ENCODE assay signal across 8 mouse cellular contexts in genomic region chr16:4585642-4586530, GRCm38 (mm10). TPM values are rescaled to one million over a fixed set of nuclear protein-coding genes. Genes with fewer than 3 reads are reported as not detected.
A peak's percentile ranks its signal among the peaks of the same experiment; 100 is the strongest.
DNase-seq lines count a peak whose midpoint lies in the region; ATAC-seq and TF ChIP-seq lines count a peak whose summit lies in the region.

No protein-coding gene starts in this region.

- H3K27ac ChIP-seq in kidney, adult 2 months (ENCODE audit: insufficient read depth, low read depth, low read length) = peak overlapping the region; percentile 85
- peak overlapping the region; percentile 77 for H3K27ac ChIP-seq in hindbrain, embryonic 11.5 days (ENCODE audit: low read depth, low read length)
- peak overlapping the region; percentile 85 for H3K27ac ChIP-seq in midbrain, embryonic 12.5 days (replicated peaks)

- WGBS in kidney, adult 2 months = 11% methylated on average over 14 of the region's 14 CpGs
- 14% methylated on average over 14 of the region's 14 CpGs for WGBS in hindbrain, embryonic 11.5 days
- 13% methylated on average over 14 of the region's 14 CpGs for WGBS in midbrain, embryonic 12.5 days

- H3K9me3 ChIP-seq in hindbrain, embryonic 11.5 days (ENCODE audit: control insufficient read depth, low read length) = no peaks in the 10 kb centered on the region
- H3K9me3 ChIP-seq in midbrain, embryonic 12.5 days = no peaks in the 10 kb centered on the region

- H3K4me1 ChIP-seq in kidney, adult 2 months (ENCODE audit: control insufficient read depth, insufficient read depth, low read length) = peaks cover 10% of the 10 kb centered on the region
- peaks cover 2% of the 10 kb centered on the region; the same call in 1 of the 2 replicates for H3K4me1 ChIP-seq in hindbrain, embryonic 11.5 days (replicated peaks; ENCODE audit: control insufficient read depth, insufficient read depth, low read length)
- peaks cover 17% of the 10 kb centered on the region for H3K4me1 ChIP-seq in midbrain, embryonic 12.5 days

- peak overlapping the region; percentile 58 for H3K4me3 ChIP-seq in kidney, adult 2 months (ENCODE audit: insufficient read depth, low read depth, low read length)
- peak overlapping the region; percentile 27 for H3K4me3 ChIP-seq in hindbrain, embryonic 11.5 days (ENCODE audit: low read depth, low read length)
- H3K4me3 ChIP-seq in midbrain, embryonic 12.5 days = peak overlapping the region; percentile 44

- H3K9ac ChIP-seq in hindbrain, embryonic 11.5 days (ENCODE audit: low read depth, low read length) = peak overlapping the region; percentile 48
- peak overlapping the region; percentile 46 for H3K9ac ChIP-seq in midbrain, embryonic 12.5 days (replicated peaks)

- no peaks in the 10 kb centered on the region for H3K36me3 ChIP-seq in kidney, adult 2 months (ENCODE audit: control insufficient read depth, insufficient read depth, low read length)
- H3K36me3 ChIP-seq in hindbrain, embryonic 11.5 days (ENCODE audit: control insufficient read depth, insufficient read depth, low read length) = no peaks in the 10 kb centered on the region
- H3K36me3 ChIP-seq in midbrain, embryonic 12.5 days = peaks cover 4% of the 10 kb centered on the region

- in situ Hi-C loops in Patski (cut with MboI; ENCODE audit: low pct_unique_long_range_greater_than_20kb) = no loop called here

- no peaks in the 10 kb centered on the region for H3K27me3 ChIP-seq in kidney, adult 2 months (replicated peaks; ENCODE audit: control insufficient read depth, insufficient read depth, low read length)
- no peaks in the 10 kb centered on the region for H3K27me3 ChIP-seq in Patski
- H3K27me3 ChIP-seq in hindbrain, embryonic 11.5 days (ENCODE audit: control insufficient read depth, insufficient read depth, low read length) = no peaks in the 10 kb centered on the region
- no peaks in the 10 kb centered on the region for H3K27me3 ChIP-seq in midbrain, embryonic 12.5 days

- TF ChIP-seq POLR2A in kidney, adult 2 months (IDR thresholded peaks at IDR 0.05; ENCODE audit: low read depth, low read length) = no peak

- DNase-seq in kidney, adult 2 months = no peak
- no peak for DNase-seq in kidney, postnatal 36 days
- DNase-seq in Patski (ENCODE audit: low read depth, low spot score) = no peak
- no peak for DNase-seq in hindbrain, embryonic 11.5 days (ENCODE audit: low spot score)
- DNase-seq in ovary, postnatal 14 days (ENCODE audit: low spot score) = no peak
- no peak for DNase-seq in urinary bladder, adult 18-20 months (ENCODE audit: low spot score in 2 of 2)
- no peak for DNase-seq in layer of hippocampus, postnatal 10 days (ENCODE audit: low spot score in 2 of 2)

- CTCF ChIA-PET in Patski (lab: Charles Lee) = interaction anchor here (0.7 to 2.2 kb wide), 5 partner anchors 9 to 22 kb away, joined by 3 to 8 read pairs (median 7); no protein-coding TSS in a partner anchor

- POLR2A ChIA-PET in Patski (lab: Charles Lee) = interaction anchor here (0.6 to 1.2 kb wide), 2 partner anchors 15 to 51 kb away, joined by 3 read pairs; no protein-coding TSS in a partner anchor

- no peak for TF ChIP-seq CTCF in kidney, adult 2 months (conservative IDR thresholded peaks at IDR 0.05; ENCODE audit: insufficient read depth, insufficient read length, low read depth, low read length)
- TF ChIP-seq CTCF in Patski (IDR thresholded peaks at IDR 0.05) = no peak

- ATAC-seq in Patski = peak; percentile 17
- peak; percentile 61 for ATAC-seq in hindbrain, embryonic 11.5 days (ENCODE audit: low FRiP score)
- ATAC-seq in midbrain, embryonic 12.5 days (ENCODE audit: low FRiP score, low read depth) = peak; percentile 39

- H3K4me2 ChIP-seq in hindbrain, embryonic 11.5 days (replicated peaks; ENCODE audit: low read depth, low read length) = peak overlapping the region; percentile 39
- H3K4me2 ChIP-seq in midbrain, embryonic 12.5 days (replicated peaks) = peak overlapping the region; percentile 58

RNA-seq across cellular contexts. Expression of gene Glis2, which starts 8.6 kb away (rescaled TPM):
- 210 and 226 TPM in 2 replicates for polyA plus RNA-seq in kidney, adult 2 months (2012; rRNA removed)
- polyA plus RNA-seq in Patski (2021) = 87.1 TPM
- polyA plus RNA-seq in hindbrain, embryonic 11.5 days (2014; fragmentation: Nextera tagmentation; extraction: Ambion mirVana) = 26.3 and 27.6 TPM in 2 replicates
- 28.2 and 35.6 TPM in 2 replicates for polyA plus RNA-seq in midbrain, embryonic 12.5 days (2016; fragmentation: Nextera tagmentation; extraction: Ambion mirVana)
- 10 to 100 TPM; 23.8 to 26.5 TPM for total RNA-seq in layer of hippocampus, postnatal 10 days (2021)

RNA-seq across cellular contexts. Expression of gene Tfap4, which starts 26.2 kb away (rescaled TPM):
- 4.5 and 5.1 TPM in 2 replicates for polyA plus RNA-seq in kidney, adult 2 months (2012; rRNA removed)
- polyA plus RNA-seq in Patski (2021) = 9.8 TPM
- 16.1 TPM in 2 replicates for polyA plus RNA-seq in hindbrain, embryonic 11.5 days (2014; fragmentation: Nextera tagmentation; extraction: Ambion mirVana)
- polyA plus RNA-seq in midbrain, embryonic 12.5 days (2016; fragmentation: Nextera tagmentation; extraction: Ambion mirVana) = 17.8 and 19.2 TPM in 2 replicates
- total RNA-seq in layer of hippocampus, postnatal 10 days (2021) = 1 to 10 TPM; 4.2 to 4.3 TPM

RNA-seq across cellular contexts. Expression of gene Pam16, which starts 38.9 kb away (rescaled TPM):
- polyA plus RNA-seq in kidney, adult 2 months (2012; rRNA removed) = 27.3 and 41.8 TPM in 2 replicates
- polyA plus RNA-seq in Patski (2021) = 57.2 TPM
- 113 and 117 TPM in 2 replicates for polyA plus RNA-seq in hindbrain, embryonic 11.5 days (2014; fragmentation: Nextera tagmentation; extraction: Ambion mirVana)
- polyA plus RNA-seq in midbrain, embryonic 12.5 days (2016; fragmentation: Nextera tagmentation; extraction: Ambion mirVana) = 112 and 123 TPM in 2 replicates
- total RNA-seq in layer of hippocampus, postnatal 10 days (2021) = 10 to 100 TPM; 71.0 to 77.1 TPM

RNA-seq across cellular contexts. Expression of gene Srl, which starts 44.3 kb away (rescaled TPM):
- 3.1 and 6.9 TPM in 2 replicates for polyA plus RNA-seq in kidney, adult 2 months (2012; rRNA removed)
- 2.0 TPM for polyA plus RNA-seq in Patski (2021)
- 21.2 and 26.9 TPM in 2 replicates for polyA plus RNA-seq in hindbrain, embryonic 11.5 days (2014; fragmentation: Nextera tagmentation; extraction: Ambion mirVana)
- polyA plus RNA-seq in midbrain, embryonic 12.5 days (2016; fragmentation: Nextera tagmentation; extraction: Ambion mirVana) = 21.5 and 22.1 TPM in 2 replicates
- total RNA-seq in layer of hippocampus, postnatal 10 days (2021) = 10 to 100 TPM; 25.4 to 25.7 TPM

RNA-seq across cellular contexts. Expression of gene Vasn, which starts 53.9 kb away (rescaled TPM):
- 34.6 and 42.3 TPM in 2 replicates for polyA plus RNA-seq in kidney, adult 2 months (2012; rRNA removed)
- 74.5 TPM for polyA plus RNA-seq in Patski (2021)
- polyA plus RNA-seq in hindbrain, embryonic 11.5 days (2014; fragmentation: Nextera tagmentation; extraction: Ambion mirVana) = 7.9 and 9.4 TPM in 2 replicates
- polyA plus RNA-seq in midbrain, embryonic 12.5 days (2016; fragmentation: Nextera tagmentation; extraction: Ambion mirVana) = 7.7 and 11.1 TPM in 2 replicates
- total RNA-seq in layer of hippocampus, postnatal 10 days (2021) = 1 to 10 TPM; 5.1 to 5.7 TPM
